Mouse (Mus musculus): ENCODE results near the gene Plod2. TPM values are rescaled to one million over a fixed set of nuclear protein-coding genes. Genes with fewer than 3 reads are reported as not detected.

Plod2 gene
- total RNA-seq, 1 experiment, result 97.7 TPM

- no peak for DNase-seq (ENCODE audit: low read depth, low spot score)
- TF ChIP-seq HCFC1 (IDR thresholded peaks at IDR 0.05; ENCODE audit: borderline replicate concordance, insufficient read depth, low read length) (no peak), ZC3H11A (IDR thresholded peaks at IDR 0.05; ENCODE audit: borderline replicate concordance, low read depth, low read length) (no peak), ZNF384 (IDR thresholded peaks at IDR 0.05; ENCODE audit: low read depth, low read length) (no peak), CHD2 (IDR thresholded peaks at IDR 0.05; ENCODE audit: low read depth, low read length) (no peak), MAFK (IDR thresholded peaks at IDR 0.05; ENCODE audit: insufficient read depth, low read depth, low read length) (no peak)
- in situ Hi-C loops (cut with MboI; ENCODE audit: low sequenced_read_pairs in 2 of 2, unreplicated experiment in 2 of 2), result no loop called here
- no peaks in the 10 kb centered on the region for H3K36me3 ChIP-seq (ENCODE audit: control insufficient read depth, insufficient read depth, low read length, poor library complexity, severe bottlenecking)
- no peak overlapping the region for H3K27ac ChIP-seq (ENCODE audit: insufficient read depth, low read depth, low read length, poor library complexity, severe bottlenecking)
- no peak overlapping the region for H3K4me3 ChIP-seq (ENCODE audit: insufficient read depth in 1 of 2, low read depth in 1 of 2, low read length in 2 of 2, poor library complexity in 1 of 2, severe bottlenecking in 1 of 2)
- H3K9ac ChIP-seq (ENCODE audit: insufficient read depth, low read depth, low read length, poor library complexity, severe bottlenecking), result no peak overlapping the region
- no peaks in the 10 kb centered on the region for H3K4me1 ChIP-seq (ENCODE audit: control insufficient read depth in 2 of 2, insufficient read depth in 2 of 2, low read length in 2 of 2, poor library complexity in 1 of 2)
- H3K9me3 ChIP-seq (ENCODE audit: control insufficient read depth, insufficient read depth, low read depth, low read length), result no peaks in the 10 kb centered on the region
Measured at GRCm38 (mm10) chr9:92555006-92555958, 13.3 kb downstream of the Plod2 start.

GRCm38 (mm10) chr9:92559750-92560149 lies 17.7 kb downstream of the Plod2 start:
- TF ChIP-seq MAFK (IDR thresholded peaks at IDR 0.05; ENCODE audit: insufficient read depth, low read depth, low read length) (no peak), CHD2 (IDR thresholded peaks at IDR 0.05; ENCODE audit: low read depth, low read length) (no peak), HCFC1 (IDR thresholded peaks at IDR 0.05; ENCODE audit: borderline replicate concordance, insufficient read depth, low read length) (no peak), ZC3H11A (IDR thresholded peaks at IDR 0.05; ENCODE audit: borderline replicate concordance, low read depth, low read length) (no peak), ZNF384 (IDR thresholded peaks at IDR 0.05; ENCODE audit: low read depth, low read length) (no peak)
- Histone ChIP-seq H3K4me3 (ENCODE audit: insufficient read depth in 1 of 2, low read depth in 1 of 2, low read length in 2 of 2, poor library complexity in 1 of 2, severe bottlenecking in 1 of 2) (no peak overlapping the region), H3K9me3 (ENCODE audit: control insufficient read depth, insufficient read depth, low read depth, low read length) (no peaks in the 10 kb centered on the region), H3K27ac (ENCODE audit: insufficient read depth, low read depth, low read length, poor library complexity, severe bottlenecking) (no peak overlapping the region), H3K4me1 (ENCODE audit: control insufficient read depth in 2 of 2, insufficient read depth in 2 of 2, low read length in 2 of 2, poor library complexity in 1 of 2) (no peaks in the 10 kb centered on the region), H3K36me3 (ENCODE audit: control insufficient read depth, insufficient read depth, low read length, poor library complexity, severe bottlenecking) (no peaks in the 10 kb centered on the region), H3K9ac (ENCODE audit: insufficient read depth, low read depth, low read length, poor library complexity, severe bottlenecking) (no peak overlapping the region)
- in situ Hi-C loops (cut with MboI; ENCODE audit: low sequenced_read_pairs in 2 of 2, unreplicated experiment in 2 of 2), result no loop called here
- no peak for DNase-seq (ENCODE audit: low read depth, low spot score)

- Histone ChIP-seq H3K36me3 (ENCODE audit: control insufficient read depth, insufficient read depth, low read length, poor library complexity, severe bottlenecking) (no peaks in the 10 kb centered on the region), H3K4me1 (ENCODE audit: control insufficient read depth in 2 of 2, insufficient read depth in 2 of 2, low read length in 2 of 2, poor library complexity in 1 of 2) (no peaks in the 10 kb centered on the region), H3K27ac (ENCODE audit: insufficient read depth, low read depth, low read length, poor library complexity, severe bottlenecking) (no peak overlapping the region), H3K9me3 (ENCODE audit: control insufficient read depth, insufficient read depth, low read depth, low read length) (no peaks in the 10 kb centered on the region), H3K4me3 (ENCODE audit: insufficient read depth in 1 of 2, low read depth in 1 of 2, low read length in 2 of 2, poor library complexity in 1 of 2, severe bottlenecking in 1 of 2) (no peak overlapping the region), H3K9ac (ENCODE audit: insufficient read depth, low read depth, low read length, poor library complexity, severe bottlenecking) (no peak overlapping the region)
- TF ChIP-seq MAFK (IDR thresholded peaks at IDR 0.05; ENCODE audit: insufficient read depth, low read depth, low read length) (no peak), ZC3H11A (IDR thresholded peaks at IDR 0.05; ENCODE audit: borderline replicate concordance, low read depth, low read length) (no peak), HCFC1 (IDR thresholded peaks at IDR 0.05; ENCODE audit: borderline replicate concordance, insufficient read depth, low read length) (no peak)
- DNase-seq (ENCODE audit: low read depth, low spot score), result no peak
- in situ Hi-C loops (cut with MboI; ENCODE audit: low sequenced_read_pairs in 2 of 2, unreplicated experiment in 2 of 2), result no loop called here
Measured at GRCm38 (mm10) chr9:92560840-92561547, 19.0 kb downstream of the Plod2 start.

- no peak overlapping the region for H3K4me3 ChIP-seq (ENCODE audit: insufficient read depth in 1 of 2, low read depth in 1 of 2, low read length in 2 of 2, poor library complexity in 1 of 2, severe bottlenecking in 1 of 2)
- H3K9ac ChIP-seq (ENCODE audit: insufficient read depth, low read depth, low read length, poor library complexity, severe bottlenecking), result no peak overlapping the region
- H3K36me3 ChIP-seq (ENCODE audit: control insufficient read depth, insufficient read depth, low read length, poor library complexity, severe bottlenecking), result no peaks in the 10 kb centered on the region
- TF ChIP-seq HCFC1 (IDR thresholded peaks at IDR 0.05; ENCODE audit: borderline replicate concordance, insufficient read depth, low read length) (no peak), ZC3H11A (IDR thresholded peaks at IDR 0.05; ENCODE audit: borderline replicate concordance, low read depth, low read length) (no peak), CHD2 (IDR thresholded peaks at IDR 0.05; ENCODE audit: low read depth, low read length) (no peak), MAFK (IDR thresholded peaks at IDR 0.05; ENCODE audit: insufficient read depth, low read depth, low read length) (no peak), ZNF384 (IDR thresholded peaks at IDR 0.05; ENCODE audit: low read depth, low read length) (no peak)
- in situ Hi-C loops (cut with MboI; ENCODE audit: low sequenced_read_pairs in 2 of 2, unreplicated experiment in 2 of 2), result no loop called here
- H3K4me1 ChIP-seq (ENCODE audit: control insufficient read depth in 2 of 2, insufficient read depth in 2 of 2, low read length in 2 of 2, poor library complexity in 1 of 2), result no peaks in the 10 kb centered on the region
- no peak overlapping the region for H3K27ac ChIP-seq (ENCODE audit: insufficient read depth, low read depth, low read length, poor library complexity, severe bottlenecking)
- no peak for DNase-seq (ENCODE audit: low read depth, low spot score)
- H3K9me3 ChIP-seq (ENCODE audit: control insufficient read depth, insufficient read depth, low read depth, low read length), result no peaks in the 10 kb centered on the region
Measured at GRCm38 (mm10) chr9:92562416-92562815, 20.4 kb downstream of the Plod2 start.
